Mouse (Mus musculus): ENCODE measurements around the gene Pet100.
"Not testable (repeated sequence)": the region's sequence is repeated elsewhere in the genome, so short reads cannot be mapped to it uniquely, and the experiment has no call there.

The Pet100 gene

DNA sequence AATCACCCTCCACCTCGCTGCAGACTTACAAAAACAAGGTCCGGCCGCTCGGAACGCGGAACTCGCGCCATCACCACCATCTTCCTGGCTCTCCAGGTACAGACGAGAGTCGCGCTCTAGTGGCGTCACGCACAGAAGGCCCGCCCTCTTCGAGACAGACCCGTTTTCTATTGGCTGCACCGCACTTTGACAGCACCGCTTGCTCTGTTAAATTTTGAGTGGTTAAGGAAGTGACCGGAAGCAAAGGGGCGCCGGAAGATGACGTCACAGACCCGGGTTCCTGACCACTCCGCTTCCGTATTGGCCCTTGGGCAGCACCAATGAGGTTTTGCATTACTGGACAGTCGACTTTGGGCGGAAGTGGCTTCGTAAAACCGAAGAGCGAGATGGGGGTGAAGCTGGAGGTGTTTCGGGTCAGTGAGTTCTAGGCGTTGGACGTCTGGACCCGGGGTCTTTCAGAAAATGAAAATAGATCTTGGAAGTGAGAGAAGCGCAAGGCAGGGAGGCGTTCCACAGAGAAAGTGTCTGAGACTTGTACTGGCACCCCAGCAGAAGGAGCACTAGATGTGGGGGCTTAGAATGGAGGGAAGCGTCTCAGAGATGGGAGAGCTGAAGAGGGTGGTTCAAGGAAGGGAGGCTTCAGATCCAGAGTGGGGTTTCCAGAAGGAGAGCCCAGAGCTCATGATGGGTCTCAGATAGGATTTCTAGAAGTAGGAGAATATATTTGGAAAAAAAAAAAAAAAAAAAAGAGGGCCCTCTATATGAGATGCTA, at the start of gene Pet100, which contains the start of gene Xab2:
Pet100 (plus strand) TSS at position 350 of the 772 bp plus-strand sequence.
Xab2 (minus strand) TSS at position 118 of the 772 bp plus-strand sequence.
- DNase-seq (ENCODE audit: extremely low spot score, low read depth, low spot score): peak; percentile 100

DNA sequence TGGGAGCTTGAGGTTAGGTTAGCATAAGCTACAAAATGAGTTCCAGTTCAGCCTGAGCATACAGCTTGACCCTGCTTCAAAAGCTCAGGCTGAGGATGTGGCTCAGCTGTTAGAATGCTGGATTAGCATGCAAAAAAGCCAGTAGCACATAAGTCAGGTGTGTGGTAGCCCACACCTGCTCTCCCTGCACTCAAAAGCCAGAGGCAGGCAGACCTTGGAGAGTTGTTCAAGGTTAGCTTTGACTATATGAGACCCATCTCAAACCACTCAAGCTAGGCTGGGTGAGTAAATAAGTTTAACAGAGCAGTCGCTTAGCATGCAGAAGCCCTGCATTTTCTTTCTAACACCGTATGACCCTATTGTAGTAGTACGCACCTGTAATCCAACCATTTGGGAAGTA, 46.8 kb upstream of the Pet100 start:
- DNase-seq (ENCODE audit: extremely low spot score, low read depth, low spot score): no peak

DNA sequence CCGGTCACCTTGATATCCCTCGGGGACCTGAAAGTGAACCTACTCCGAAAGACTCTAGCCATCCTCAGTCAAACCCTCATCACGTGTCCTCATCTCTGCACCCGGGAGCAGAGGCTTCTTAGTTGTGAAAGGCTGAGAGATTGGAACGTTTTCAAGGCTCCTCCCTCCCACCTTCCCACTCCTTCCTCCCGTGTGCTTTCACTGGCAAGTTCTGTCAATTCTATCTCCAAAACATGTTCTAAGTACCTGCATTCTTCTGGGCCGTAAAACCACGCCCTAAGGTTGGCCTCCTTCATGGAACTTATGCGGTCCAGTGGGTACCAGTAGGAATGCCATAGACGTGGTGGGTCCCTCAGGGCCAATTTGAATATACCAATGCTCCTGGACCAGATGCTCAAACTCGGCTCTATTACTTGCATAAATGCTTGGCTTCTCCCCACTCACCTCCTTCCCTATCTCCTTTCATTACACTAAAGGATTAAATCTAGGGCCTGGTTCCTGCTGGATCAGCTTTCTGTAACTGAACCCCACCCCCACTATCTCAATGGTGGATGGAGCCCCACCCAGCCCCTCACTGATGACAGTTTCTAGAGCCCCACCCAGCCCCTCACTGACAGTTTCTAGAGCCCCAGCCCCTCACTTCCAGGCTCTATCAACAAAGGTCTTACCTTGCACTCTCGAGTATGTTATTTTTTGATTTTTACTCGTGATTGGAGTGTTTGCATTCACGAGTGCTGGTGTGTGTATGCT, 45.0 kb upstream of the Pet100 start:
- no peak for DNase-seq (ENCODE audit: extremely low spot score, low read depth, low spot score)

DNA sequence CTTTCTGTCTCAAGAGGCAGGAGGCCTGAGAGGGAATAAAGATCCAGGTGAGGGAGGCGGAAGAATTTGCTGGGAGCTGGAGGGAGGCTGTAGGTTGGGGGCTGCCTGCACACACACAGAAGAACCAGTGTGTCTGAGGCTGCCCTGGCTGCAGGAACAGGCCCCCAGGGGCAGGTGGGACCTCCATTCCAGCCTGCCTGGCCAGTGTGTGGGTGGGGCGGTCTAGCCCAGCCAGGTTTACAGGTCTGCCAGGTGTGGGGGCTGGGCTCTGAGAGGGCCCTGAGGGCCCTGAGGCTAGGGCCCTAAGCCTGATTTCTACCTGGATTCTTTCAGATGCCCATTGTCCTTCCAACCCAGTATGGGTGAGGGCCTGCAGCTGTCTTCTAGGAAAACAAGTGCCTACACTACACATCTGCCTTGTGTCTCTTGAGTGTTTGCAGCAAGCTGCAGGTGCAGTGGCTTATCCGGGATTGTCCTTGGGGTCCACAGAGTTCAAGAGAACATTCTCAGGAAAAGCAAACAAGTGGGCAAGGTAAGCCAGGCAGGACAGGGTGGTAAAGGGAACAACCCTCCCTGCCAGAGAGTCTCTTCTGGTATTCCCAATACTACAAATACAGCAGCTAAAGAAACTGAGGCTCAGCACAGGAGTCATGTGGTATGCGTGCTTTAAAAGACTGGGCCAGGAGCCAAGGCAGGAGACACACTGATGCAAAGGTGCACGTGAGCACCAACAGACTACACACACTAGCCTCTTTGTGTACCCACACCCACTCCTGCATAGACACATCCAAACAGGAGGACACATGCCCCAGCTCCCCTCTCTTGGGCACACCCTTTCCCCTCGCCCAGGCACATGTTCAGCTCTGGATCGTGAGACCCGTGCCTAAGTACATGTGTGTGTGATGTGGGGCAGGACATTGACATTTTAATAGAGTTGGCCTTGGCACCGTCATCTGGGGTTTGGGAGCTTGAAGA, 41.7 kb upstream of the Pet100 start:
- no peak for DNase-seq (ENCODE audit: extremely low spot score, low read depth, low spot score)

DNA sequence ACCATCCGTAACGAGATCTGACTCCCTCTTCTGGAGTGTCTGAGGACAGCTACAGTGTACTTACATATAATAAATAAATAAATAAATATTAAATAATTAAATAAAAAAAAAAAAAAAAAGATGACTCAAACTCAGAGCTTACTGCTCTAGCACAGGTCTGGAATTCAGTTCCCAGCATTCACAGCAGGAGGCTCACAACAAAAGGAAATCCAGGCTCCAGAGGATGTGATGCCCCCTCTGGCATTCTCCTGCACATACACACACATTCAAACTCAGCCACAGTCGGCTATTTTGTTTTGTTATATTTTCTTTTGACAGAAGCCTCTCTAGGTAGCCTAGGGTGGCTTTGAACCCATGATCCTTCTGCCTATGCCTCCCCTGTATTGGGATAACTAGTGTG, 39.4 kb upstream of the Pet100 start:
- DNase-seq (ENCODE audit: extremely low spot score, low read depth, low spot score): not testable (repeated sequence)

DNA sequence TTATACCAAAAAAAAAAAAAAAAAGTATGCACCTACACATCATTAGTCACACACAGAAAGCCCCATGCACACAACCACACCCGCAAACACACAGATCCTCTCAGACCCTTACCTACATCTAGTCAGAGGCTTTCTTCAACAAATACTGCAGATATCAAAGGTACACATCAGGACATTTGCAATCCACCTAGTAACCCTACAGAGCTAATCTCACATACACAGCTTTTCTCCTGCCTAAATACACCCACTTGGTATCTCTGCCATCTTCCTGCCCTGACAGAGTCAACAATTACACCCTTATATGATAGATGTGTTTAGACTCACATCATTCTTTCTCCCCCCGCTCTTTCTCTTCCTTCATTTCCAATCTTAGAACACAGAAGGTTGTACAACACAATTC, 34.9 kb upstream of the Pet100 start:
- DNase-seq (ENCODE audit: extremely low spot score, low read depth, low spot score): no peak

DNA sequence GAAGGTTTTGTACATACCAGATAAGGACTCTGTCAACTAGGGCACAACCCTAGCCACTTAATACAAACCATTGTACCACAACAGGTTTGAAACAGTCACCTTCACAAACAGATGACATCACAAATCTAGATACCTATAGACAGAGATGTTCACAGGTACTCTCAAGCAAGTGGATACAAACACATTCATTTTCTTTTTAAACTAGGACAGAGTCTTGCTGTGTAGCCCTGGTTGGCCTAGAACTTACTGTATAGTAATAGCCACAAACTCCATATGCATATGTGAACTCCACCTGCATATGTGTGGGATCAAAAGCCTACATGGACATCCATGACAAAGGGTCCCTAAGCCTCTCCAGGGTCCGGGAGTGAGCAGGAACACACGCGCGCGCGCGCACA, 34.4 kb upstream of the Pet100 start, which contains the start of gene Camsap3:
Camsap3 (plus strand) TSS at position 301 of the 398 bp plus-strand sequence.
- no peak for DNase-seq (ENCODE audit: extremely low spot score, low read depth, low spot score)

DNA sequence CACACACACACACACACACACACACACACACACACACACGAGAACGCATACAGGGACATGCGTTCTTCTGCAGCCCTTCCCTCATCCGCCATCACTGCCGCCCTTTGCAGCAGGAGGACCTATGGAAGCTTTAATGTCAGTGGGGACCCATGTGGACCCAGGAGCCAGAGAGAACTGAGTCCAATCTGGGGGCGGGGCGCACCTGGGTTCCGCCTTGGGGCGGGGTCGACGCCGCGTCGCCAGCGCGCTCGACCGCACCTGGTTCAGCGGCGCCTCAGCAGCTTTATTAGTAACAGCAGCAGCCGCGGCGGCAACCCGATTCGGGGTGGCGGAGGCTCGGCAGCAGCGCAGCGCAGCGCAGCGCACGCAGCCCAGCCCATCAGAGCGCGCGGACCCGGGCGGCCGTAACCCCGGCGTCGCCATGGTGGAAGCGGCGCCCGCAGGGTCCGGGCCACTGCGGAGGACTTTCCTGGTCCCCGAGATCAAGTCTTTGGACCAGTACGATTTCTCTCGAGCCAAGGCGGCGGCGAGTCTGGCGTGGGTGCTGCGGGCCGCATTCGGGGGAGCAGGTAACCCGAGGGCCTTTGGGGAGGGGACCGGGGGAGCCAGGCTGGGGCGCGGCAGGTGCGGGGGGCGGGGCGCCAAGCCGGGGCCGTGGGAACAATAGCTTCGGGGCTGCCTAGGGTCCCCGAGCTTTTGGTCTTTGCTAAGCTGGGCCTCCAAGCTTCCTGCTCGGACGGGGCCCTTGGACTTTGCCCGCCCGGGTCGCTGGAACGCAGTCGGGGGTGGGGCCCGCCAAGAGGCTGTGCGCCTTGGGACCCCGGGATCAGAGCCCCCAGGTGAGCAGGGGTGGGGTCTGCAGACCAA, 33.7 kb upstream of the Pet100 start:
- no peak for DNase-seq (ENCODE audit: extremely low spot score, low read depth, low spot score)

DNA sequence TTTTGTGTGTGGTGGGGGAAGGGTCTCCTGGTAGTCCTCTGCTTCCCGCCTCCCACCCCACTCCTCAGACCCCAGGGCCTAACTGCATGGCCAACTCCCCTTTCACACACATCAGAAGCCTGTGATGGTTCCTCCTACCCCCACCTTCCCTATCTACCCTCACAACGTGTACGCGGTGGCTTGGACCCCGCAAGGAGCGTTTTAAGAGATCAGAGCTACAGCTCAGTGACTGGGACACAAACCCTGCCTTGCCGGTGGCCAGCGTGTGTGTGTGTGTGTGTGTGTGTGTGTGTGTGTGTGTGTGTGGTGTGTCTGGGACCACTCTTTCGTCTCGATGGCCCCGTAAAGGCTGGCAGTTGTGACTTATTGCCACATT, 33.1 kb upstream of the Pet100 start:
- no peak for DNase-seq (ENCODE audit: extremely low spot score, low read depth, low spot score)

DNA sequence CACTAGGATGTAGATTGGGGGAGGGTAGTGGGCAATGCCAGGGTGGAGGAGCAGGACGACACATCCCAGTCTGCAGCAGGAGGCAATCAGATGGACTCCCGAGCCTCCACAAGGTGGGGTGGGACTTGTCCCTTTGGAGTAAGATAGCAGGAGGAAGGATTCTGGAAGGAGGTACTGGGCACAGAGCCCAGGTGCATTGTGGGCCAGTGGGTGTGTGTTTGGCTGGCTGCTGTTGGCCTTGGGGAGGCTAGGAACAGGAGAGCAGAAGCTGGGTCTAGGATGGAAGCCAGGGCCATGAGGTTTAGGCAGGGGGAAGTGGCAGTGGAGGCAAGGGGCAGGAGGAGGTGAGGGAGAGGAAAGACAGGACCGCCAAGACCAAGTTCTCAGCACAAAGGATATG, 27.9 kb upstream of the Pet100 start:
- DNase-seq (ENCODE audit: extremely low spot score, low read depth, low spot score): no peak

DNA sequence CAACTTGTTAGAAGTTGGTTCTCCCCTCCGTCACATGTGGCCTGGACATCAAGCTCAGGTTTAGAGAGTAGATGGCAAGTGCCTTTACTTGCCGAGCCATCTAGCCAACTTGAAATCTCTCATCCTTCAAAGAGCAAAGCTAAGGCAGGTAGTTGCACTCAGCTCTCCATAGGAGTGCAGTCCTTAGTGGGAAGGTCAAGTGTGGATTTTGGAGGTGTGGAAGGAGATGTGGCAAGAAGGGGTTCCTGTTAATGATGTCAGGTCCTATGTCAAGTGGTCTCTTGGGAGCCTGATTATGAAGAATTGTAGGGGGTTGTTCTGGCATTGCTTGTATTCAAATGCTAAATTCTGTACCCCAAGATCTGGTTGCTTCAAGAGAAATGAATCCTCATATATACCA, 26.9 kb upstream of the Pet100 start:
- no peak for DNase-seq (ENCODE audit: extremely low spot score, low read depth, low spot score)

DNA sequence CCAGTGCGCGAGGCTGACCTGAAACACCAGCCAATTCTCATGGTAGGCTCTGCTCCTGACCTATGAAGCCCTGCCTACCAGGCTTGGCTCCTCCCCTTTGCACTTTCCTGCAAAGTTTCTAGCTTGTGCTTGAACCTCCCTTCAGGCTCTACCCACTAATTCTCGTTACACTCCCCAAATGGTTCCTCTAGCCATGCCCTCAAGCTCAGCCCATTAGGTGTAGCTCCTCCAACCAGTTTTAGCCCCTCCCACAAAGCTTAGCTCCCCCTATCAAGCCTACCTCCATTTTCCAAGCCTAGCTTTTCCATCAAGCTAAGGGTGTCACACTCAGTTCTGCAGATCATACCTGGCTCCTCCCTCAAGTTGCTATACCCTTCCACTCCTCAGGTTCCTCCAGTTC, 23.3 kb upstream of the Pet100 start:
- DNase-seq (ENCODE audit: extremely low spot score, low read depth, low spot score): no peak

DNA sequence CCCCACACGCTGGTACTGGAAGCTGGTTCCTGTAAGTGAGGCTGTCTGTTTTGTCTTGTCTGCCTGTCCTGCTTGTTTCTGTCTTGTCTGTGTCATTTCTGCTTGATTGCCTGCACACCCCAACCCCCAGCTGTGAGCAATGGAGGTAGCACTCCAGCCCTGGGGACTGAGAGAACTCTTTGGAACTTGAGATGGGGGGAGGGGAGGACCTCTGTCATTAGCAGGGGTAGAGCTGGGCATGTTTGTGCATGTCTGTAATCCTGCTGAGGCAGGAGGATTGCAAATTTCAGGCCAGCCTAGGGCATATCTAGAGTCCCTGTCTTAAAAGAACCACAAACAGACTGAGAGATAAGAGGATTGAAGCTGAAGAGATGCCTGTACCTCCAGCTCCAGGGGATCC, 22.1 kb upstream of the Pet100 start:
- DNase-seq (ENCODE audit: extremely low spot score, low read depth, low spot score): no peak

DNA sequence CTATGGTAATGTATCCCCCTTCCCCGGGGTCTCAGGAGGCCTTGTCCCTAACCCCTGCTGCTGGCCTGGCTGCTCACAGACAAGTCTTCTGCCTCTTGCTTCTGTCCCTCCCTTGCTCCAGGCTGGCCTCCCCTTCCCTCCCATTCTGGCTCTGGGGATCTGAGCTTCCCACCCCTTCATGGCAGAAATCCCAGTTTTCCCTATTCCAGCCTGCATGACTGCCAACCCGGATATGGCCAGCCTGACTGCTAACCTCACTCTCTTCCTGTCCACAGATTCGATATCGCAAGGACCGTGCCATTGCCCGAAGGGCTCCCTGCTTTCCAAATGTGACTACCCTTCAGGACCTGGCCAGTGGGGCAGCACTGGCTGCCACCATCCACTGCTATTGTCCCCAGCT, 20.9 kb upstream of the Pet100 start:
- DNase-seq (ENCODE audit: extremely low spot score, low read depth, low spot score): no peak

DNA sequence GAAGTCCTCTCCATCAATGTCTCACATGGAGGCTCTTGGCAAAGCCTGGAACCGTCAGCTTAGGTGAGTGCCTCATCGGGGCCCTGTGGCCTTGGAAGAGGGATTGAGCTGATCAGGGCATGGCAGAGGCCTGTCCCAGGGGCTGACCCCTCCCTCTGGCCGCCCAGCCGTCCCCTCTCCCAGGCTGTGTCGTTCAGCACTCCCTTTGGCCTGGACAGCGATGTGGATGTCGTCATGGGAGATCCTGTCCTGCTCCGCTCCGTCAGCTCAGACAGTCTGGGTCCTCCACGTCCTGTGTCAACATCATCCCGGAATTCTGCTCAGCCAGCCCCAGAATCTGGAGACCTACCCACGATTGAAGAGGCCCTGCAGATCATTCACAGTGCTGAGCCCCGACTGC, 17.9 kb upstream of the Pet100 start:
- DNase-seq (ENCODE audit: extremely low spot score, low read depth, low spot score): no peak

DNA sequence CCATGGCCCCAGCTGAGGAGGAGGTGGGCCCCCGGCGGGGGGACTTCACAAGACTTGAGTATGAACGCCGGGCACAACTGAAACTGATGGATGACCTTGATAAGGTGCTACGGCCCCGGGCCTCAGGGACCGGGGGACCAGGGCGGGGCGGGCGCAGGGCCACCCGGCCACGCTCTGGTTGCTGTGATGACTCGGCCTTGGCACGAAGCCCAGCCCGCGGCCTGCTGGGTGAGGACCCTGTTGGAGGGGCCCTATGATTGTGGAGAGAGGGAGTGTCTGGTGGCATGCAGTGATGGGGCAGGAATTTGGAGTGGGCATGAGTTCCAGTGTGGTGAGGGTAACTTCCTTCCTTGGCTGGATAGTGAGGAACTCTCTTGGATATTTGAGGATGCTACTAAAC, 14.8 kb upstream of the Pet100 start:
- no peak for DNase-seq (ENCODE audit: extremely low spot score, low read depth, low spot score)

DNA sequence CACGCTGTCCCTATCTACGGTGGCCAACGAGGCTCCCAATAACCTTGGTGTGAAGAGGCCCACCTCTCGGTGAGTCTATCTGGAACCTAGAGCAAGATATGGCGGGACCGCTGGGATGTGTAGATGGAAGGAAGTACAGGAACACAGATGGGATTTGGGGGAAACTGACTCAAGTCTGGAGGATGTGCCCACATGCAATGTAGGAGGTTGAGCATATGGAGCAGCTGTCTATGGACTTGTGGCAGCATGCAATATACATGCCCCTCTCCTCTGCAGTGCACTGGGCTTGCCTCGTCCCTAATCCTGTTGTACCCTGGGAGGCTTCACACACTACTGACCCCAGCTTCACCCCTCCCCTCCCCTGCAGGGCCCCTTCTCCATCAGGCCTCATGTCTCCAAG, 13.5 kb upstream of the Pet100 start:
- DNase-seq (ENCODE audit: extremely low spot score, low read depth, low spot score): no peak

DNA sequence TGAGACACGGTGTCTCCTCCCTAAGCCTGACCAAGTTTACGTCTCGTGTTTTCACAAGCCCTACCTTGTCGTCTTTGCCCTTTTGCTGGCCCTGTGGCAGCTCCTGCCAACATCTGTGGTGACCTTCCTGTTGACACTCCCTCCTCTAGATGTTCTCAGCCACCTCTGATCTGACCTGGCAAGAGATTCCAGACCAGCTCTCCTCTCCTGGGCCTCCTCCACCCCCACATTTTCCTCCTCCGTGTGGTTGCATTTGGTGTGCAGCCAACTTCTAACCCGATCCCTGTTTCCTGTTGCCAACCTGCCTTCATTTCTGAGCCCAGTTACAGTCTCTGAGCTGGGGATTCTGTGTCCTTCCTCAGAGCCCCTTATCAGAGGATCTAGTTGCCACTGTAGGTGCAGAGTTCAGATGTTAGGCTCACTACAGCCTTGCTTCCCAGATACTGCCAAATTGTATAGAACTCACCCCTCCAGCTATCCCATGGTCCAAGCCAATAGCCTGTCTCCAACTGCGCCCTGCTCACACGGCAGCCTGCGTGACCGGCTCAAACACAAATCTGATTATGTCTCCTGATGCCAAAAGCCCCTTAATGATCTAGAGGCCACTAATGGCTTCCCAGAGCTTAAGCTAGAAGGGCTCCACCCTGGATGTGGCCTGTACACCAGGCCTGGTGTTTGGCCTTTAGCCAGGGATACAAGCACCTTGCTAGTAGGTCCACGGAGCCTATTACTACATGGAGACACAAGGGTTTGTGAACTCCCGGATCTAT, 12.1 kb upstream of the Pet100 start:
- DNase-seq (ENCODE audit: extremely low spot score, low read depth, low spot score): no peak

DNA sequence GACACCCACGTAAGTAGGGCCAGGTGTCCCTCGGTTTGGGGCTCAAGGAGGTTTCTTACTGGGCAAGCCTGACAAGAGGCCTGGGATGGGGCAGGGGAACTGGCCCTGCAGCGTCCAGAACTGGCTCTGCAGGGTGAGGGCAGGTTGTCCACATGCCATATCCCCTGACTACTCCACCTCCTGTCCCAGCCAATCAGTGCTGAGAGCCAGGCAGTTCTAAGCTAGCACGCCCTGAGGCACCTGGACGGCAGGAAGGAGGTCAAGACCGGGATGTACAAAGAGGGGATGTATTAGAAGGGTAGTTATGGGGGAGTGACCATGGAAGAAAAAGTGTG, 11.6 kb upstream of the Pet100 start:
- no peak for DNase-seq (ENCODE audit: extremely low spot score, low read depth, low spot score)

DNA sequence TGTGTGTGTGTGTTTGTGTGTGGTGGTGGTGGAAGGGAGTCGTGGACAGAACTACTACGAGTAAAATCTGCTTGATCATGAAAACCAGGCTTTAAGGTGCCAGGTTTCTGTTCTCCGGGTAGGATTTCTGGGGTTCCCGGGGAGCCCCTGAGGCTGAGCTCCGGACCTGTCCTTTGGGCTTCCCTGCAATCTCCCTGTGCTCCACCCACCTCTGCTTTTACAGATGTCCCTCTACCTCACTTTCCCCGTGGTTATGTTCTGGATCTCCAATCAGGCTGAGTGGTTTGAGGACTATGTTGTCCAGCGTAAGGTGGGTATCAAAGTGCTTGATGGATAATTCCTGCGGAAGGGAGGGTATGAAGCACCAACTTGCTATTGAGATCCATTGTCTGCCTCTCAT, 771 bp downstream of the Pet100 start:
- no peak for DNase-seq (ENCODE audit: extremely low spot score, low read depth, low spot score)

All from hindlimb bud, embryonic 11.5 days (tissue).